Mouse (Mus musculus) spleen, adult 18-20 months (tissue): ENCODE results near the gene Rap1a.

ENCODE experiments used
- DNase-seq, 2 experiments: peaks; one replicate each; pipeline ENCODE4 v3.0.0; 2022; ENCODE audit warnings: mixed read lengths in 2 of 2

Rap1a gene

DNA sequence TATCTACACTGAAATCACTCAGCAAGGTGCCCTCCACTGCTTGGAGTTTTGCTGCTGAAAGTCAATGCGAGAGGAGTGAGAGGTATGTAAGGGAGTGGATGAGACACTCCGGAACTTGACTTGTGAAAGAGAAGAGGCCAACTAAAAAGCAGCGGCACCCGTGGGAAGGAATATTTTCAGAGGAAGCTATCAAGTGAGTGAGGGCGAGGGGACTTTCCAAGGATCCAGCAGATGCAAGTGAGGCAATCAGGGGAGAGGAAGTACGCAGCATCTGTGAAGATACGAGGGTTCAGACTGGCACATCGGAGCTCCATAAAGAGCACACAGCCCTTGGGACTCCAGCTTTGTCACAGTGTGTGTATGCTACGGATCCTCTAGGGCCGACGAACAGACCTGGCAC lies 2.5 kb upstream of the Rap1a start:
- DNase-seq, result peak in 1 of 2 experiments; percentile 22

GRCm38 (mm10) chr3:105800675-105801190 lies 403 bp downstream of the Rap1a start:
- DNase-seq, result peak; percentile 26 to 42

DNA sequence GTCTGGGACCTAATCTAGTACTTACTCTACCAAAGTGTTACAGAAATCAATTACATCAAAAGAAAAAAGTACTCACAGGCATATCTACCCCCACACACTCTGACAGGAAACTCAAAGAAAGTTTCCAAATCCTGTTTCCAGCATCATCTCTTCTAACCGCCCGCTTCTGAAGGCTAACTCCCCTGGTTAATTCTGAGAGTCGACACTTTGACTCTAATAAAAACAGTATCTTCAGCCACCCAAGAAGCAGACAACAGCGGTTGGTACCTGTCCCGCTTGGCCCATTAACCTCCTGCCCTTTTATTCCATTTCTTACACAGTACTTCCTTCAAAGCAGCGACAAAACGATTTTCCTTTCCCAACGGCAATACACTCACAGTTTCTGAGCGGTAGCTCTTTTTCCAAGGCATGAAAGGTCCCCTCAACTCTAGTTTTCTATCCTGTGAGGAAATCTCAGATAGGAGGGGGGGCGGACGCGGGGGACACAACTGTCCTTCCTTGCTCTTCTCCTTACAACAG lies 921 bp downstream of the Rap1a start:
- no peak for DNase-seq

DNA sequence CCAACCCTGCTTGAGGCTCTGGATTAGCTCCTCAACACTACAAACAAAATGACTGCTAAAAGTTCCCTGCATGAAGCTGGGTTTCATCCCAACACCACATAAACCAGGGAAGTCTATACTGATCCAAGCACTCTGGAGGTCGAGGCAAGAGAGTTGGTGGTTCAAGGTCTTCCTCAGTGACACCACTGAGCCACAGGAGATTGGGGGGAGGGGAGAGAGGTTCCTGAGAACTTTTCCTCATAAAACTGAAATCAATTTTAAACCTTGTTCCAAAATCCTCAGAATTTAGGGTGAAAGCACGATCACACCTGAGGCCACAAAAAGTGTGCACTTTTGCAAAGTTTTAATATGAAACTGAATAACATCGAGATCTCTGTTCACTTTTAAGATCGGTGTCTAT lies 1.8 kb downstream of the Rap1a start:
- no peak for DNase-seq

DNA sequence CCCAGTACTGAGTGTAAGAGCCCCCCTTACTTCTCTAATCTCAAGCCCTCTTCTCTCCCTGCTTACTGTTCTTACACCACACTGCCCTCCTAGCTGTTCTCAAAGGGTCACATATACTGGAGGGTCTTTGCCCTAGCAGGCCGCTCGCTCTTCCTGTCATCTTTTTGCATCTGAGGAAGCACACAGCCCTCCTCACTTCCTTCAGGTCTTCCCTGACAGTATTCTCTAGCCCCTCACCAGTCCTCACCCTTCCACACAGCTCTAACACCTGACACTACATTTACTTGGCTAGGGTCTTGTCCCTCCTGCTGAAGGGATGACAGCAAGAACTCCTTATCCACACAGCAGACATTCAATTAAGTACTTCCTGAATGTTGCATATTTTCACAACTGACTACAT lies 2.4 kb downstream of the Rap1a start:
- DNase-seq, result no peak

GRCm38 (mm10) chr3:105797427-105797826 lies 3.7 kb downstream of the Rap1a start:
- no peak for DNase-seq

GRCm38 (mm10) chr3:105796761-105797160 lies 4.4 kb downstream of the Rap1a start:
- DNase-seq, result no peak

GRCm38 (mm10) chr3:105794309-105794708 lies 6.8 kb downstream of the Rap1a start:
- no peak for DNase-seq

- no peak for DNase-seq
Observed at GRCm38 (mm10) chr3:105792309-105792708, 8.8 kb downstream of the Rap1a start.

GRCm38 (mm10) chr3:105791129-105791528 lies 10.0 kb downstream of the Rap1a start:
- DNase-seq, result no peak

- DNase-seq, result no peak
Observed at GRCm38 (mm10) chr3:105790338-105790737, 10.8 kb downstream of the Rap1a start.

DNA sequence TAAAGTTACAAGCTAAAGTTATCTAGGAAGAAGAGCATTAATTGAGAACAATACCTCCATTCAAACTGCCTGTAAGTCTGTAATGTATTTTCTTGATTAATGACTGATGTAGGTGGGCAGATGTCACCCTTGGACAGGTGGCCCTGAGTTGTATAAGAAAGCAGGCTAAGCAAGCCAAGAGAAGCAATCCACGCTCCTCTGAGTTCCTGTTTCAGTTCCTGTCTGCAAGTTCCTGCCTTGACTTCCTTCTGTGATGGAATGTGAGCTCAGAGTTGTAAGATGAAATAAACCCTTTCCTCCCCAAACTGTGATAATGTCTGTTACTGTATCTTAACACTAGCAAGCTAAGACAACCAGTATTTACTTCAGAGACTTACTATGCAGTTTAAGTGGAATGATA lies 11.4 kb downstream of the Rap1a start:
- no peak for DNase-seq

- no peak for DNase-seq
Observed at GRCm38 (mm10) chr3:105787328-105787727, 13.8 kb downstream of the Rap1a start.

DNA sequence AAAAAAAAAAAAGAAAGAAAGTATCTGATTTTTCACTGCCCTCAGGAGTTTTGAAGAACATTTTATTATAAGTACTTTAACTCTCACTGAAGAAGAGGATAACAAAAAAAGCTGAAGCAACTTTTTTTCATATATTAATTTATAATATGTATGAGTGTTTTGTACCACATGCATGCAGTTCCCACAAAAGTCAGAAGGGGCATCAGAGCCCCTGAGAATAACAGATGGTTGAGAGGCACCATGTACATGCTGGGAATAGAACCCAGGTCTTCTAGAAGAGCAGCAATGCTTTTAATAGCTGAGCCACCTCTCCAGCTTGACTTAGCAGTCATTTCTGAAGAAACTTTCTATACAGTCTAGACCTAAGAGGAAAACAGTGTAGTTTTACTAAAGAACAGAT lies 15.3 kb downstream of the Rap1a start:
- no peak for DNase-seq

DNA sequence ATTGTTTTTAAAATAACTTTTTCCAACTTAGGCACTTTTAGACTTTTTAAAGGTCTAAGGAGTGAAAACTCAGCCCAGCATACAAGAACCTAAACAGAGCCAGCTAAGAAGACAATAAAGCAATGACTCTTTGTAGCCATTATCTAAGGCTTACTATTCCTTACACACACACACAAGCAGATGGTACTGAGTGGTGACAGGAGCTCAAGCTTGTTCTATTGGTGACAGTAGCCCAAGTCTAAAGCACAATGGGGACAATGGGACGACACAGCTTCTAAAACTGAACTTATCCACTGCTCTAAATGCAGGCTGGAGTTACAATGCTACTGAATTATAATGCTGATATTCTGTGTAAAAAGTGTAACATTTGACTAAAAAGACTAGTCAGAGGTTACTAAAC lies 17.3 kb downstream of the Rap1a start:
- DNase-seq, result no peak

- DNase-seq, result no peak
Observed at GRCm38 (mm10) chr3:105782406-105782805, 18.7 kb downstream of the Rap1a start.

DNA sequence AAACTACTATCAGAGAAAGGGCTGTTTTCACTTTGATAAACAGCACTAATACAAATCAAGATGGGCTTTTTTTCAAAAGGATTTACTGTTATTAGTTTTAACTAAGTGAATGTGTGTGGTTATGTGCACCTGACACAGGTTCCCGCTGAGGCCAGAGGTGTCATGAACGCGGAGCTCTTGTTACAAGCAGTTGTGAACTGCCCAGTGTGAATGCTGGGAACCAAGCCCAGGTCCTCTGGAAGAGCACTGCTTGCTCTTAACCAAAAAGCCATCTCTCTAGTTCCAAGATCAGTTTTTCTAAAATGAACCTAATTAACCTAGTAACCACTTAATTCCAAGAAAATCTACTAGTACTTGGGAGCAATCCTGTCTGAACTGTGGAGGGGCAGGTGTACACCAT lies 23.1 kb downstream of the Rap1a start:
- DNase-seq, result no peak

DNA sequence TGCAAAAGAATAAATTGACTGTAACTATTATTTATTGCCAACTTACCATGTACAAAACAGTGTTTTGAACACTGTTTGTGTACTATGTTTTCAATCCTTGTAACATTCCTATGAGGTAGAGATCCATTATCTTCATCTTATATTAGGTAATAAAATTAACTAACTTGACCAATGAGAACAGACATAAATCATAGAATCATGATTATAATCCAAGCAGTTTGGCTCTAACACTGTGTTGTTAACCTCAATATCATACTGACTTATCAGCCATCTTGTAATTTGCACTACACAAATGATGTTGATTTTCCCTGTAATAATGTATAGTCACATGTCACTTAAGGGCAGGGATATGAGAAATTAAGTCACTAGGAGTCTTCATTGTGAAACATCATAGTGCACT lies 26.6 kb downstream of the Rap1a start:
- no peak for DNase-seq

- DNase-seq, result peak; percentile 20 to 50
Observed at GRCm38 (mm10) chr3:105771534-105771933, 29.6 kb downstream of the Rap1a start.

DNA sequence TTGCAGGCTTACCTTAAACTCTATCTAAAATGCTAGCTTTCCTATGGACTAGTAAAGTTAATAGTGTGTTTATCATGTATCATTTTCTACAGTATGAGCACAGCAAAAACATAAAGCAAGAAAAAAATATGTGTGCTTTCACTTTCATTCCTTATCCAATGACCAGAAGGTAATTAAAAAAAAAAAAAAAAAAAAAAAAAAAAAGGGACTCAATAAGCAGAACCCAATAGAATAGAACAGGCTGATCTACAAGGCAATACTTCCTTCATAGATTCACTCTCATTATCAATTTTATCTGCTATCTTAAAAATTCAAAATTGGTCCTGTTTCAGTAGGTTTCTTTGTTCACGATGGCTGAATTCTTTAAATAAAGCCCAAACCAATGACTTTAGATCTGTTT lies 30.3 kb downstream of the Rap1a start:
- no peak for DNase-seq

DNA sequence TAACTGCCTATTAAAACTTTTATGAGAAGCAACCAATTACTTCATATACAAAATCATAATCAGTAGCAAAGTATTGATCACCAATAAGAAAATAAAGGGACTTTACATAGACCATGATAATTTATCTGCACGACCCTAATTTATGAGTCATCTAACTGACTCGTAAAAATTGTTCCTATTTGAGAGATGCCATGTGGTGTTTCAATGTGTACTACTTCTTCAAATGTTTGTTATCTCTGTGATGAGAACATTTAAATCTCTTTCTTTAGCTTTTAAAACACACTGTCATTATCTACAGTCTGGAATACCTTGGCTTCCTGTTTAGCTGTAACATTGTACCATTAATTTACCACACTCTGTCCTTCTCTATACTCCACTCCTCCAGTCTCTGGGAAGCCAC lies 31.8 kb downstream of the Rap1a start:
- DNase-seq, result no peak

DNA sequence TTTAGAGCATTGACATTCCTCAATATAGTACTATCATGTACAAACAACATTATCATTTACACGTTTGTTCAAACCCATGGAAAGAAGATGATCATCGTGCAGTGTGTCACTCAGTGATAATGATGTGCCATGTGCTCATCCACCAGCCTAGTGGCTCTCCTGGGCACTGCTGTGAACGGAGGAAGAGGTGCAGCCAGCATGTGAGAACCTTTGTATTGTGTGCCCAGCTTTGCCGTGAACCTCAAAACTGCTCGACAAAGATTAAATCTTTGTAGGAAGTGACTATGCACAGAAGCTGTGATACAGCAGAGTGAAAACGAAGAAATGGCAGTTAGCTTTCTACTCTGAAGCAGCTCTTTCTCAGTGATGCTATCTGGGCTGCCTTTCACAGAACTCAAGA lies 32.6 kb downstream of the Rap1a start:
- no peak for DNase-seq

DNA sequence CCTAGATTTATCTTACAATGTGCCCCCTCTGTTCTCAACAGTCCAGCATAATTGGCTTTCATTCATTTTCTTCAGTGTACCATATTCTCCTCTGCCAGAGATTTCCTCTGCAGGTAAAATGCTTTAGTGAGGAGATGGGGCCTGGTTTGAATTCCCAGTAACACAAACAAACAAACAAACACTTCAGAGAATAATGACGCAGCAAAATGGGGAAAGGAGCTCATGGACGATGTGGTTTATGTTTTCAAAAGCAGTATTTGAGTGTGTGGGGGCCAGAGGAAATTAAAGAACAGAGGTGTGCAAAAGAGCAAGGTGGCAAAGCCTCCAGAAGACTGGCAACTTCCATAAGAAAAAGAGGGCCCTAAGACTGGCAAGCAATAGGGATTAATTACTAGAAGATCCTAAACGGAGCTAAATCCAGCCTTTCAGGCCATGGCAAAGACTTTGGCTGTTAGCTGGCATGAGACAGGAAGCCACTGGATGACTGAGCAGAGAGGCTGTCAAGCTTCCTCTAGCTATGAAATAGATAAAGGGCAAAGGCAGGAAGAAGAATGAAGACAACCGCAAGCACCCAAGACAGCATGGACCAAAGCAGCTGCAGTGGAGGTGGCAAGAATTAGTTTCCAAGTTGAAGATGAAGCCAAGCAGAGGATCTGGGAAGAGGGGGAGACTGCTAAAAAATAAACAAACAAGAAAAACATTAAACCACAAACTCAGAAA lies 37.8 kb downstream of the Rap1a start:
- DNase-seq, result no peak

- no peak for DNase-seq
Observed at GRCm38 (mm10) chr3:105760063-105760462, 41.1 kb downstream of the Rap1a start.

DNA sequence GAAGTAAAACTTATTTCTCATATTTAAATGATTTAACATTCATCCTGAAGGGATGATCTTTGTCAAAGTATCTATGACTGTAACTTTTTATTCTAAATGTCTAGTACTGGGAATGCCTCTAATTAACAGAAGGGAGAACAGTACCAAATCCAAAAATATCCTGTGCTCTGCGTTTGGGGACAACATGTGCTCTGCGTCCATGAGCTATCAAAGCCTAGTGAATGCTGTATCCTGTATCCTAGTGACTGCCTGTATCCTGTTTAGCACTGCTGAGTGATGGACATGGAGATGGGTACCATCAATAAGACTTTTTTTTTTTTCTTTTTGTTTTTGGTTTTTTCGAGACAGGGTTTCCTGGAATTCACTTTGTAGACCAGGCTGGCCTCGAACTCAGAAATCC lies 42.5 kb downstream of the Rap1a start:
- DNase-seq, result no peak
